Mouse (Mus musculus) limb, embryonic 14.5 days (tissue): ENCODE results near the gene Slf2. TPM values are rescaled to one million over a fixed set of nuclear protein-coding genes. Genes with fewer than 3 reads are reported as not detected.

Source experiments
- ATAC-seq: fragments of 200-750 bp; cut with Nextera tagmentation; 2 replicates; pipeline ENCODE4 v1.8.0; 2017; ENCODE audit warnings: low read depth, moderate number of reproducible peaks, moderate TSS enrichment; ENCODE audit not compliant: low FRiP score
- DNase-seq: peaks from one replicate; pipeline ENCODE4 v3.0.0-alpha.2; 2015; ENCODE audit warnings: low spot score
- H3K27ac ChIP-seq: fragments of 300-500 bp; sonication (generic); replicated peaks from 2 replicates; pipeline ENCODE4 v1.5.1; 2014; ENCODE audit warnings: low read depth, mild to moderate bottlenecking, low read length, moderate library complexity, mixed read lengths
- H3K27me3 ChIP-seq: fragments of 300-500 bp; sonication (generic); 2 replicates; pipeline ENCODE4 v1.6.1; 2014; ENCODE audit warnings: low read length, mixed read lengths; ENCODE audit not compliant: control insufficient read depth, insufficient read depth
- H3K36me3 ChIP-seq: fragments of 300-500 bp; sonication (generic); 2 replicates; pipeline ENCODE4 v1.6.1; 2014; ENCODE audit warnings: mild to moderate bottlenecking, low read length, moderate library complexity, mixed read lengths; ENCODE audit not compliant: control insufficient read depth, insufficient read depth
- H3K4me1 ChIP-seq: fragments of 300-500 bp; sonication (generic); 2 replicates; pipeline ENCODE4 v1.6.1; 2014; ENCODE audit warnings: antibody characterized with exemption, low read length, mixed read lengths; ENCODE audit not compliant: control insufficient read depth, insufficient read depth
- H3K4me2 ChIP-seq: fragments of 300-500 bp; sonication (generic); replicated peaks from 2 replicates; pipeline ENCODE4 v1.6.1; 2014; ENCODE audit warnings: low read depth, mild to moderate bottlenecking, low read length, moderate library complexity; ENCODE audit not compliant: severe bottlenecking
- H3K4me3 ChIP-seq: fragments of 300-500 bp; sonication (generic); replicated peaks from 2 replicates; pipeline ENCODE4 v1.5.1; 2014; ENCODE audit warnings: low read length
- H3K9ac ChIP-seq: fragments of 300-500 bp; sonication (generic); 2 replicates; pipeline ENCODE4 v1.6.1; 2014; ENCODE audit warnings: mild to moderate bottlenecking, low read depth, low read length, moderate library complexity; ENCODE audit not compliant: severe bottlenecking
- H3K9me3 ChIP-seq: fragments of 300-500 bp; sonication (generic); 2 replicates; pipeline ENCODE4 v1.6.1; 2016; ENCODE audit warnings: low read length; ENCODE audit not compliant: control insufficient read depth
- POLR2A ChIP-seq: fragments of 200-500 bp; IDR thresholded peaks from 2 replicates; pipeline ENCODE4 v1.8.0; 2012; ENCODE audit warnings: inconsistent platforms, mild to moderate bottlenecking, moderate library complexity, borderline replicate concordance; ENCODE audit not compliant: insufficient read depth, insufficient read length; ENCODE audit errors: extremely low read depth
- WGBS: fragments of 180-500 bp; shearing (Covaris S2); extraction: QIAGEN DNeasy Blood & Tissue Kit; methylation state at CpG from one replicate; pipeline ENCODE4 v1.1.7; 2014; 5-methylcytosine and 5-hydroxymethylcytosine counted together
- polyA plus RNA-seq, 2 experiments: library from polyadenylated mRNA; depleted of rRNA in 1 of 2; stranded (reverse) in 1 of 2; unstranded in 1 of 2; fragments of >200 nt; fragmentation: Nextera tagmentation in 1 of 2; extraction: Ambion mirVana in 1 of 2; gene quantifications; 2 replicates each; pipeline versions ENCODE4 v1.2.1 to v1.2.3; 2012 to 2014

The Slf2 gene
- polyA plus RNA-seq, 2 experiments, result 35.0 to 39.1 TPM

- no peak for DNase-seq
- ATAC-seq, result no peak
- Histone ChIP-seq H3K4me2 (no peak overlapping the region), H3K36me3 (no peaks in the 10 kb centered on the region), H3K27me3 (no peaks in the 10 kb centered on the region; the same call in 1 of the 2 replicates), H3K9me3 (no peaks in the 10 kb centered on the region), H3K4me1 (peaks cover 6% of the 10 kb centered on the region), H3K4me3 (no peak overlapping the region), H3K9ac (no peak overlapping the region), H3K27ac (no peak overlapping the region)
- 71% methylated on average over 5 of the region's 5 CpGs for WGBS
- TF ChIP-seq POLR2A, result no peak
These were observed 33.4 kb upstream of the Slf2 start for GRCm38 (mm10) chr19:44897521-44897920.

DNA sequence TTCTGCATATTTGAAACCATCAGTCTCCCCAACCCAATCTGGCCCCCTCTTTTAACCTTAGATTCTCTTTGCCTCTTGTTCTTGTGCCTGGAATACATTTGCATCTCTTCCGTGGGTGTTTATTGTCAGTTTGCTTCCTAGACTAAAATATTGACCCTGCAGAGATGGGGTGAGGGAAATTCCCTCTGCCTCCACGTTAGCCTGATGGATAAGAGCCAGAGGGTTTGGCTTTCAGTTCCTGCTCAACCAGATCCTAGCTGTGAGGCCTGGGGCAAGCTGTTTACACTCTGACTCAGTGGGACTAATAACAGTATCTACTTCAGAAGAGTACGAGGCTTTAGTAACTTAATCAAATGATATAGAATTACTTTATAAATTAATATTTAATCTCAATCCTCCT is 32.3 kb upstream of the Slf2 start:
- no peak overlapping the region for H3K4me2 ChIP-seq
- no peak for TF ChIP-seq POLR2A
- no peaks in the 10 kb centered on the region for H3K9me3 ChIP-seq
- no peak overlapping the region for H3K4me3 ChIP-seq
- no peaks in the 10 kb centered on the region; the same call in 1 of the 2 replicates for H3K27me3 ChIP-seq
- 26% methylated on average over 3 of the region's 3 CpGs for WGBS
- no peaks in the 10 kb centered on the region for H3K4me1 ChIP-seq
- no peak for DNase-seq
- H3K9ac ChIP-seq, result no peak overlapping the region
- no peaks in the 10 kb centered on the region for H3K36me3 ChIP-seq
- ATAC-seq, result no peak
- no peak overlapping the region for H3K27ac ChIP-seq

- H3K4me1 ChIP-seq, result no peaks in the 10 kb centered on the region
- H3K4me2 ChIP-seq, result no peak overlapping the region
- TF ChIP-seq POLR2A, result no peak
- no peak for ATAC-seq
- H3K27ac ChIP-seq, result no peak overlapping the region
- no peaks in the 10 kb centered on the region for H3K36me3 ChIP-seq
- H3K9ac ChIP-seq, result no peak overlapping the region
- no peak overlapping the region for H3K4me3 ChIP-seq
- DNase-seq, result no peak
- H3K9me3 ChIP-seq, result no peaks in the 10 kb centered on the region
- H3K27me3 ChIP-seq, result no peaks in the 10 kb centered on the region; the same call in 1 of the 2 replicates
- 22% methylated on average over 9 of the region's 9 CpGs for WGBS
These were observed 31.7 kb upstream of the Slf2 start for GRCm38 (mm10) chr19:44899104-44899793.

GRCm38 (mm10) chr19:44899947-44900773 is 30.8 kb upstream of the Slf2 start:
- no peaks in the 10 kb centered on the region for H3K4me1 ChIP-seq
- H3K27ac ChIP-seq, result no peak overlapping the region
- no peak overlapping the region for H3K4me3 ChIP-seq
- H3K27me3 ChIP-seq, result no peaks in the 10 kb centered on the region; the same call in 1 of the 2 replicates
- DNase-seq (peak; percentile 27), ATAC-seq (no peak)
- no peaks in the 10 kb centered on the region for H3K36me3 ChIP-seq
- no peak for TF ChIP-seq POLR2A
- WGBS, result 40% methylated on average over 22 of the region's 22 CpGs
- H3K9ac ChIP-seq, result peak overlapping the region; percentile 16; the same call in 1 of the 2 replicates
- H3K4me2 ChIP-seq, result 0 out of 2 replicates have a peak overlapping the region, but pooled peaks have one; percentile 2
- H3K9me3 ChIP-seq, result no peaks in the 10 kb centered on the region

- H3K27ac ChIP-seq, result no peak overlapping the region
- no peak overlapping the region for H3K9ac ChIP-seq
- no peak for DNase-seq
- no peaks in the 10 kb centered on the region for H3K36me3 ChIP-seq
- H3K4me2 ChIP-seq, result no peak overlapping the region
- H3K4me1 ChIP-seq, result no peaks in the 10 kb centered on the region
- no peaks in the 10 kb centered on the region for H3K27me3 ChIP-seq
- WGBS, result 60% methylated on average over 3 of the region's 3 CpGs
- ATAC-seq, result no peak
- no peak overlapping the region for H3K4me3 ChIP-seq
- no peaks in the 10 kb centered on the region for H3K9me3 ChIP-seq
- no peak for TF ChIP-seq POLR2A
These were observed 29.9 kb upstream of the Slf2 start for GRCm38 (mm10) chr19:44901047-44901446.
